Mouse (Mus musculus): Measurements from ENCODE around the gene Igf2bp2.

- TF ChIP-seq CTCF (IDR thresholded peaks at IDR 0.05; ENCODE audit: control insufficient read depth, insufficient read depth, low read length) (no peak), POLR2A (IDR thresholded peaks at IDR 0.05; ENCODE audit: borderline replicate concordance, control insufficient read depth, low read depth, low read length) (no peak)
Observed at GRCm38 (mm10) chr16:22152941-22153444, 10.1 kb downstream of the Igf2bp2 start.

Data from bone marrow, adult 2 months (tissue).